Mouse (Mus musculus) limb, embryonic 14.5 days (tissue): ENCODE results near the gene Ak8. TPM values are rescaled to one million over a fixed set of nuclear protein-coding genes. Genes with fewer than 3 reads are reported as not detected.

Experiments
- ATAC-seq: fragments of 200-750 bp; cut with Nextera tagmentation; 2 replicates; pipeline ENCODE4 v1.8.0; 2017; ENCODE audit warnings: low read depth, moderate number of reproducible peaks, moderate TSS enrichment; ENCODE audit not compliant: low FRiP score
- DNase-seq: peaks from one replicate; pipeline ENCODE4 v3.0.0-alpha.2; 2015; ENCODE audit warnings: low spot score
- H3K27ac ChIP-seq: fragments of 300-500 bp; sonication (generic); replicated peaks from 2 replicates; pipeline ENCODE4 v1.5.1; 2014; ENCODE audit warnings: low read depth, mild to moderate bottlenecking, low read length, moderate library complexity, mixed read lengths
- H3K27me3 ChIP-seq: fragments of 300-500 bp; sonication (generic); 2 replicates; pipeline ENCODE4 v1.6.1; 2014; ENCODE audit warnings: low read length, mixed read lengths; ENCODE audit not compliant: control insufficient read depth, insufficient read depth
- H3K36me3 ChIP-seq: fragments of 300-500 bp; sonication (generic); 2 replicates; pipeline ENCODE4 v1.6.1; 2014; ENCODE audit warnings: mild to moderate bottlenecking, low read length, moderate library complexity, mixed read lengths; ENCODE audit not compliant: control insufficient read depth, insufficient read depth
- H3K4me1 ChIP-seq: fragments of 300-500 bp; sonication (generic); 2 replicates; pipeline ENCODE4 v1.6.1; 2014; ENCODE audit warnings: antibody characterized with exemption, low read length, mixed read lengths; ENCODE audit not compliant: control insufficient read depth, insufficient read depth
- H3K4me2 ChIP-seq: fragments of 300-500 bp; sonication (generic); replicated peaks from 2 replicates; pipeline ENCODE4 v1.6.1; 2014; ENCODE audit warnings: low read depth, mild to moderate bottlenecking, low read length, moderate library complexity; ENCODE audit not compliant: severe bottlenecking
- H3K4me3 ChIP-seq: fragments of 300-500 bp; sonication (generic); replicated peaks from 2 replicates; pipeline ENCODE4 v1.5.1; 2014; ENCODE audit warnings: low read length
- H3K9ac ChIP-seq: fragments of 300-500 bp; sonication (generic); 2 replicates; pipeline ENCODE4 v1.6.1; 2014; ENCODE audit warnings: mild to moderate bottlenecking, low read depth, low read length, moderate library complexity; ENCODE audit not compliant: severe bottlenecking
- H3K9me3 ChIP-seq: fragments of 300-500 bp; sonication (generic); 2 replicates; pipeline ENCODE4 v1.6.1; 2016; ENCODE audit warnings: low read length; ENCODE audit not compliant: control insufficient read depth
- POLR2A ChIP-seq: fragments of 200-500 bp; IDR thresholded peaks from 2 replicates; pipeline ENCODE4 v1.8.0; 2012; ENCODE audit warnings: inconsistent platforms, mild to moderate bottlenecking, moderate library complexity, borderline replicate concordance; ENCODE audit not compliant: insufficient read depth, insufficient read length; ENCODE audit errors: extremely low read depth
- WGBS: fragments of 180-500 bp; shearing (Covaris S2); extraction: QIAGEN DNeasy Blood & Tissue Kit; methylation state at CpG from one replicate; pipeline ENCODE4 v1.1.7; 2014; 5-methylcytosine and 5-hydroxymethylcytosine counted together
- polyA plus RNA-seq, 2 experiments: library from polyadenylated mRNA; depleted of rRNA in 1 of 2; stranded (reverse) in 1 of 2; unstranded in 1 of 2; fragments of >200 nt; fragmentation: Nextera tagmentation in 1 of 2; extraction: Ambion mirVana in 1 of 2; gene quantifications; 2 replicates each; pipeline versions ENCODE4 v1.2.1 to v1.2.3; 2012 to 2014

Gene Ak8
- polyA plus RNA-seq, 2 experiments = 0.49 to 0.58 TPM

GRCm38 (mm10) chr2:28662891-28663290 is 37.1 kb upstream of the Ak8 start:
- ATAC-seq (no peak), DNase-seq (no peak)
- no peak for TF ChIP-seq POLR2A
- Histone ChIP-seq H3K27ac (no peak overlapping the region), H3K27me3 (no peaks in the 10 kb centered on the region), H3K36me3 (peaks cover 87% of the 10 kb centered on the region), H3K9me3 (no peaks in the 10 kb centered on the region), H3K9ac (no peak overlapping the region), H3K4me3 (no peak overlapping the region), H3K4me1 (no peaks in the 10 kb centered on the region), H3K4me2 (no peak overlapping the region)
- WGBS = 91% methylated on average over 3 of the region's 3 CpGs

GRCm38 (mm10) chr2:28665818-28666217 is 34.1 kb upstream of the Ak8 start:
- H3K36me3 ChIP-seq = peaks cover 77% of the 10 kb centered on the region
- no peaks in the 10 kb centered on the region for H3K27me3 ChIP-seq
- no peak overlapping the region for H3K27ac ChIP-seq
- no peaks in the 10 kb centered on the region for H3K4me1 ChIP-seq
- H3K9me3 ChIP-seq = no peaks in the 10 kb centered on the region
- H3K9ac ChIP-seq = no peak overlapping the region
- TF ChIP-seq POLR2A = no peak
- peak; percentile 4 for DNase-seq
- no peak overlapping the region for H3K4me3 ChIP-seq
- ATAC-seq = peak; percentile 57; the same call in 1 of the 2 replicates
- no peak overlapping the region for H3K4me2 ChIP-seq
- 24% methylated on average over 3 of the region's 3 CpGs for WGBS

- Histone ChIP-seq H3K4me3 (no peak overlapping the region), H3K27me3 (no peaks in the 10 kb centered on the region), H3K9me3 (no peaks in the 10 kb centered on the region), H3K9ac (no peak overlapping the region), H3K27ac (no peak overlapping the region), H3K4me1 (no peaks in the 10 kb centered on the region), H3K36me3 (peaks cover 80% of the 10 kb centered on the region), H3K4me2 (no peak overlapping the region)
- DNase-seq = no peak
- TF ChIP-seq POLR2A = no peak
- ATAC-seq = no peak
- 97% methylated on average over 2 of the region's 2 CpGs for WGBS
Observed at GRCm38 (mm10) chr2:28671438-28671837, 28.5 kb upstream of the Ak8 start.

- Histone ChIP-seq H3K4me1 (no peaks in the 10 kb centered on the region), H3K36me3 (peaks cover 96% of the 10 kb centered on the region), H3K9me3 (no peaks in the 10 kb centered on the region), H3K4me2 (no peak overlapping the region), H3K4me3 (no peak overlapping the region), H3K9ac (no peak overlapping the region), H3K27ac (no peak overlapping the region), H3K27me3 (no peaks in the 10 kb centered on the region)
- no peak for TF ChIP-seq POLR2A
- ATAC-seq = no peak
- 90% methylated on average over 8 of the region's 8 CpGs for WGBS
- DNase-seq = no peak
Observed at GRCm38 (mm10) chr2:28676005-28676404, 24.0 kb upstream of the Ak8 start.

GRCm38 (mm10) chr2:28680710-28681109 is 19.3 kb upstream of the Ak8 start:
- no peaks in the 10 kb centered on the region for H3K4me1 ChIP-seq
- ATAC-seq (no peak), DNase-seq (peak; percentile 40)
- H3K4me3 ChIP-seq = no peak overlapping the region
- 33% methylated on average over 4 of the region's 4 CpGs for WGBS
- H3K9ac ChIP-seq = no peak overlapping the region
- H3K4me2 ChIP-seq = no peak overlapping the region
- H3K9me3 ChIP-seq = no peaks in the 10 kb centered on the region
- TF ChIP-seq POLR2A = no peak
- H3K36me3 ChIP-seq = peaks cover 95% of the 10 kb centered on the region
- H3K27ac ChIP-seq = no peak overlapping the region
- no peaks in the 10 kb centered on the region for H3K27me3 ChIP-seq

- no peak for TF ChIP-seq POLR2A
- no peaks in the 10 kb centered on the region for H3K27me3 ChIP-seq
- no peak for DNase-seq
- H3K4me2 ChIP-seq = no peak overlapping the region
- H3K9ac ChIP-seq = no peak overlapping the region
- H3K9me3 ChIP-seq = no peaks in the 10 kb centered on the region
- no peaks in the 10 kb centered on the region for H3K4me1 ChIP-seq
- WGBS = 86% methylated on average over 4 of the region's 4 CpGs
- ATAC-seq = no peak
- H3K27ac ChIP-seq = no peak overlapping the region
- no peak overlapping the region for H3K4me3 ChIP-seq
- H3K36me3 ChIP-seq = peaks cover 93% of the 10 kb centered on the region
Observed at GRCm38 (mm10) chr2:28681718-28682117, 18.2 kb upstream of the Ak8 start.
